Mouse (Mus musculus) lung, embryonic 15.5 days (tissue): Measurements from ENCODE around the gene Pacsin2. TPM values are rescaled to one million over a fixed set of nuclear protein-coding genes. Genes with fewer than 3 reads are reported as not detected.

Experiments used
- ATAC-seq: fragments of 200-750 bp; cut with Nextera tagmentation; 2 replicates; pipeline ENCODE4 v1.8.0; 2017; ENCODE audit warnings: moderate number of reproducible peaks, borderline replicate concordance; ENCODE audit not compliant: low FRiP score, low TSS enrichment; ENCODE audit errors: extremely low read depth
- H3K27ac ChIP-seq: fragments of 300-500 bp; sonication (generic); 2 replicates; pipeline ENCODE4 v1.5.1; 2015; ENCODE audit warnings: moderate library complexity, mild to moderate bottlenecking, inconsistent platforms
- H3K27me3 ChIP-seq: fragments of 300-500 bp; sonication (generic); 2 replicates; pipeline ENCODE4 v1.6.1; 2015; ENCODE audit warnings: inconsistent platforms
- H3K36me3 ChIP-seq: fragments of 300-500 bp; sonication (generic); 2 replicates; pipeline ENCODE4 v1.6.1; 2015; ENCODE audit warnings: inconsistent platforms
- H3K4me1 ChIP-seq: fragments of 300-500 bp; sonication (generic); 2 replicates; pipeline ENCODE4 v1.6.1; 2015; ENCODE audit warnings: inconsistent platforms
- H3K4me2 ChIP-seq: fragments of 300-500 bp; sonication (generic); 2 replicates; pipeline ENCODE4 v1.6.1; 2015; ENCODE audit warnings: inconsistent platforms, mild to moderate bottlenecking, moderate library complexity
- H3K4me3 ChIP-seq: fragments of 300-500 bp; sonication (generic); 2 replicates; pipeline ENCODE4 v1.5.1; 2015; ENCODE audit warnings: mild to moderate bottlenecking, inconsistent platforms
- H3K9ac ChIP-seq: fragments of 300-500 bp; sonication (generic); 2 replicates; pipeline ENCODE4 v1.6.1; 2015; ENCODE audit warnings: inconsistent platforms
- H3K9me3 ChIP-seq: fragments of 300-500 bp; sonication (generic); 2 replicates; pipeline ENCODE4 v1.6.1; 2016; ENCODE audit warnings: inconsistent platforms
- WGBS: fragments of 180-500 bp; shearing (Covaris S2); methylation state at CpG from one replicate; pipeline ENCODE4 v1.1.7; 2015; 5-methylcytosine and 5-hydroxymethylcytosine counted together
- polyA plus RNA-seq: library from polyadenylated mRNA; unstranded; fragments of >200 nt; fragmentation: Nextera tagmentation; extraction: Ambion mirVana; gene quantifications from 2 replicates; pipeline ENCODE4 v1.2.1, GENCODE M21; 2015

Pacsin2 gene
- polyA plus RNA-seq, 1 experiment from 2014 or later: 70.9 TPM

DNA sequence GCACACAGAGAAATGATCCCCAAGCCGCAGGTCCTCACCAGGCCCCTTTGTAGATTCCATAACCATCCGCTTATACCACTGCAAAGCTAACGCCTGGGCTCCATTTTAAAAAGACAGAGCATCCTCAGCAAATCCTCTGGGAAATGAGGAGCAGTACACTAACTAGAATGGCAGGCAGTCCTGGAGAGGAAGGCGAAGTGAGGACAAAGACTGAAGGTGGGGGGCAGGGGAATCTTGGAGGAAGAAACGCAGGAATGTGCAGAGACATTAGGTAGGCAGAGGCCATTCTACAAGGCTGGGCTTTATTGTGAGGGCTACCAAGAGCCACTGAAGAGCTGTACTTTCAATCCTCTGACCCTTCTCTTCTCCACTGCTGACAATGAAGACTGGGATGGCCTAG lies 19.0 kb downstream of the Pacsin2 start:
- Histone ChIP-seq H3K36me3 (no peaks in the 10 kb centered on the region), H3K9me3 (no peaks in the 10 kb centered on the region), H3K9ac (no peak overlapping the region), H3K27me3 (no peaks in the 10 kb centered on the region), H3K27ac (peak overlapping the region; percentile 72), H3K4me1 (peaks cover 63% of the 10 kb centered on the region), H3K4me2 (no peak overlapping the region), H3K4me3 (no peak overlapping the region)
- 71% methylated on average over 5 of the region's 5 CpGs for WGBS
- no peak for ATAC-seq

DNA sequence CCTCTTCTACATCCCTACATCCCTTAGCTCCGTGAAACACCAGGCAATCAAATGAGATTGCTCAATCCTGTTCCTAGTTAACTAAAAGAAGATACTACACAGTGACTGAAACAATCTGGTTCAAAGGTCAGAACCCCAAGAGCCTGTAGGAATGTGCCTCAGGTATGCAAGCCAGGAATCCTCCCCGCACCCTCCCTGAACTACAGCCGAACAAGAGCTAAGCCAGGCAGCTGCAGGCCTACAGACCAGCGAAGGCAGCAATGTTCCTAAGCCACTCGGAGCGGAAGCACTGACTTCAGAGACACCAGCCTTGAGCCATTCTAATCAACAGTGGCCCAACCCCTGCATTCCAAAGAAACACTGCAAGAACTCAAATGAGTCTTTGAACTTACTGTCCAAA lies 20.0 kb downstream of the Pacsin2 start:
- Histone ChIP-seq H3K36me3 (no peaks in the 10 kb centered on the region), H3K9ac (no peak overlapping the region), H3K4me1 (peaks cover 63% of the 10 kb centered on the region), H3K27ac (peak overlapping the region; percentile 16; the same call in 1 of the 2 replicates), H3K4me2 (no peak overlapping the region), H3K27me3 (no peaks in the 10 kb centered on the region), H3K4me3 (no peak overlapping the region), H3K9me3 (no peaks in the 10 kb centered on the region)
- 49% methylated on average over 6 of the region's 6 CpGs for WGBS
- peak; percentile 24; the same call in 1 of the 2 replicates for ATAC-seq

GRCm38 (mm10) chr15:83442495-83443037 lies 21.8 kb downstream of the Pacsin2 start:
- H3K4me1 ChIP-seq: peaks cover 50% of the 10 kb centered on the region
- H3K4me3 ChIP-seq: no peak overlapping the region
- no peaks in the 10 kb centered on the region for H3K9me3 ChIP-seq
- 85% methylated on average over 4 of the region's 4 CpGs for WGBS
- H3K4me2 ChIP-seq: no peak overlapping the region
- no peak for ATAC-seq
- no peak overlapping the region for H3K27ac ChIP-seq
- H3K9ac ChIP-seq: no peak overlapping the region
- H3K36me3 ChIP-seq: no peaks in the 10 kb centered on the region
- H3K27me3 ChIP-seq: no peaks in the 10 kb centered on the region

- H3K27me3 ChIP-seq: no peaks in the 10 kb centered on the region
- no peak for ATAC-seq
- H3K4me3 ChIP-seq: no peak overlapping the region
- 37% methylated on average over 5 of the region's 5 CpGs for WGBS
- no peak overlapping the region for H3K4me2 ChIP-seq
- H3K4me1 ChIP-seq: peaks cover 33% of the 10 kb centered on the region
- H3K27ac ChIP-seq: no peak overlapping the region
- H3K9ac ChIP-seq: no peak overlapping the region
- no peaks in the 10 kb centered on the region for H3K36me3 ChIP-seq
- H3K9me3 ChIP-seq: no peaks in the 10 kb centered on the region
Measured at GRCm38 (mm10) chr15:83440726-83441125, 23.7 kb downstream of the Pacsin2 start.

- Histone ChIP-seq H3K27me3 (no peaks in the 10 kb centered on the region), H3K27ac (no peak overlapping the region), H3K4me2 (no peak overlapping the region), H3K36me3 (no peaks in the 10 kb centered on the region), H3K4me1 (peaks cover 44% of the 10 kb centered on the region), H3K4me3 (no peak overlapping the region), H3K9ac (no peak overlapping the region), H3K9me3 (no peaks in the 10 kb centered on the region)
- 81% methylated on average over 9 of the region's 9 CpGs for WGBS
- no peak for ATAC-seq
Measured at GRCm38 (mm10) chr15:83436541-83436940, 27.9 kb downstream of the Pacsin2 start.

DNA sequence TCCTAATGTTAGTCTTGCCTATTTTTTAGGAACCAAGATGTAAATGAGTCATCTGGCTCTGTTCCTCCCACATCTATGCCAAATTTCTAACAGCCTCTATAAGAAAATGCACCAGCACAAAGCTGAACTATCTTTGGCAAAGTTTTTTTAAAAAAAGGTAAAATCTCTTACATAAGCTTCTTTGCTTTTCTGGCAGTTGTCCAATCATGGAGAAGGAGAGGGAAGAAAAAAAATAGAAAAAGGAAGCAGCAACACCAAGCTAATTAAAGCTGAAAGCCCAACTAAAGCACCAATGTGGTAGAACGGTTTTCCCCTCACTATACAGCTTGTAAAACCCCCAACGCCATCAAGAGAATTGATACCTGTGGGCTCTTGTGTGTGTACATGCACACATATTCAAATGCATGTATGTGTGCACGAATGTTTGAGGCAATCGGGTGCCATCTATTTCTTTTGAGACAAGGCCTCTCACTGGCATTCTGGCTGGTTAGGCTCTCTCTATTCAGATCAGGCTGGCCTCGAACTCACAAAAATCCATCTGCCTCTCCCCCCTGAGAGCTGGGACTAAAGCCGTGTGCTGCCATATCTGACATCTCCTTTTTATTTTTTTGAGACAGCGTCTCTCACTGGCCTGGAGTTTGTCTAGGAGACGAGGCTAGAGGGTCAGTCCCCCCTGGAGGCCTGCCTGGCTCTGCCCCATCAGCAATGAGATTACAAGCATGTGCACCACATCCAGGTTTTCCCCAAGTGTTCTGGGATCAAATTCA lies 28.9 kb downstream of the Pacsin2 start:
- H3K27me3 ChIP-seq: no peaks in the 10 kb centered on the region
- WGBS: 75% methylated on average over 8 of the region's 8 CpGs
- no peak overlapping the region for H3K9ac ChIP-seq
- H3K4me1 ChIP-seq: peaks cover 35% of the 10 kb centered on the region
- H3K9me3 ChIP-seq: no peaks in the 10 kb centered on the region
- no peak for ATAC-seq
- H3K4me2 ChIP-seq: no peak overlapping the region
- no peaks in the 10 kb centered on the region for H3K36me3 ChIP-seq
- no peak overlapping the region for H3K27ac ChIP-seq
- H3K4me3 ChIP-seq: no peak overlapping the region

DNA sequence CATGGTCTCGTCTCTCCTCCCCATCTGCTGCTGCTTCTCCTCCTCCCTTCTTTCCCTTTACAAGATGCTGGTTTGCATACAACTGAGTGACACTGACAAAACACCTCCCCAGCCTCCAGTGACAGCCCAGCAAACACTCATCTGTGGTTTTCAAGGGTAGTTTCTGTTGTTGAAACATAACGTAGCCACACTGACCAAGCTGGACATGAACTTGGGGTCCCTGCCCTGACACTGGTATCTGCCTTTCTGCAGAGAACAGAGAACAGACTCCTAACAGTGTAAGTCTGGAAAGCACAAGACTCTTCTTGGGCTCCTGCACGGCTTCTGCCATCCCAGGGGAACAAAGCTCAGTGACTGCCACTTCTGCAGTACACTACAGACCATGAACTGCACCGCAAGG lies 29.7 kb downstream of the Pacsin2 start:
- ATAC-seq: no peak
- Histone ChIP-seq H3K27ac (no peak overlapping the region), H3K4me1 (peaks cover 37% of the 10 kb centered on the region), H3K9ac (no peak overlapping the region), H3K36me3 (no peaks in the 10 kb centered on the region), H3K4me2 (no peak overlapping the region), H3K9me3 (no peaks in the 10 kb centered on the region), H3K4me3 (no peak overlapping the region), H3K27me3 (no peaks in the 10 kb centered on the region)
- WGBS: 68% methylated on average over 4 of the region's 4 CpGs

DNA sequence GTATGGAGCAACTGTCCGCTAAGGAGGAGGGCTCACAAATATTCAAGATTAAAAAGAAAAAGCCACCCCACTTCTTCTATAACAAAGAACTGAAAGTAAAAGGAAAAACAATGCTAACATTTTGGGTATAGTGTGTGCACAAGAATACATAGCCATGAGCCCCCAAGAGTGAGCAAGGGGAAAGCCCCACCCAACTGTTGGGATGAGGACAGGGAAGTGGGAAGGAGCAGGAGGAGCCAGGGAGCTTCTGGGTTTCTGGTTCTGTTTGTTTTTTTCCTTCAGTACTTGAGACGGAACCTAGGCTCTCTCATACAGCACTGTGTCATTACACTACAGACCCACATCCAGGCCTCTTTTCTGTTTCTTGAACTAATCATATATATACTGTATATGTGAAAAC lies 31.1 kb downstream of the Pacsin2 start:
- Histone ChIP-seq H3K27me3 (no peaks in the 10 kb centered on the region), H3K4me3 (no peak overlapping the region), H3K9me3 (no peaks in the 10 kb centered on the region), H3K36me3 (no peaks in the 10 kb centered on the region), H3K4me2 (peak overlapping the region; percentile 28), H3K9ac (no peak overlapping the region), H3K4me1 (peaks cover 38% of the 10 kb centered on the region), H3K27ac (peak overlapping the region; percentile 86)
- ATAC-seq: no peak
- 72% methylated on average over 2 of the region's 2 CpGs for WGBS

DNA sequence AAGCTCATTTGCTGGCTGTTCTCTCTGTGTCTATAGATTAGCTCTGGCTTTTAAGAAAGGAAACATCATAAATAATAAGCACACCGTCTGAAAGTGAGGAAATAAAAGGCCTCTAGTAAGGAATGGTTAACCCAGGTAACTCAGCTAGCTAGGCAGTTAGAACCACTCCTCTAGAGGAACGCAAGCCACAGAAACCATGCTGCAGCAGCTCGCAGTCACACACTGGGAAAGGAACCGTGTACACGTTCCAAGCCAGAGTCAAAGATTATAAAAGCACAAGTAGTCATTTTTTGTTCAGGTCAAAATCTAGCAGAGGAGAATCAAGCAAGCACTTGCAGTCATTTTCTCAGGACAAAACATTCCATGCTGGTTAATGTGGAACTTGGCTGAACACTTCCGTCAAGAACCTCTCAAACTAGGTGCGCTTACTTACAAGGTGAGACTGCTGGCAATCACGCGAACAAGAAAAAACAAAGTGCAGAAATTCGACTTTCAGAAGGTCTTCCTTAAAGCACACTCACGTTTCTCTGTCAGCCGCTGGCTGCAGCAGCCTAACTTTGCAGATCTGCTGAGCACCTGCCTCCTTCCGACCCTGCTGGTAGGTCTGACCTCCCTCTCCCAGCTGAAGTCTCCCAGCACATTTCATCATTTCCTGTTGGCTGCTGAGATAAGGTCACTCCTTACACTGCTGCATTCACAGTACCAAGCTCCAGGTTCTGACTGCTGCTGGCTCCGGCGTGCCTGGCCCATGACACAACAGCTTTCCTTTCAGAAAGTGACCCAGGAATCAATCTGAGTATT lies 32.0 kb downstream of the Pacsin2 start:
- H3K36me3 ChIP-seq: no peaks in the 10 kb centered on the region
- no peaks in the 10 kb centered on the region for H3K9me3 ChIP-seq
- peak overlapping the region; percentile 15; the same call in 1 of the 2 replicates for H3K4me3 ChIP-seq
- H3K4me1 ChIP-seq: peaks cover 45% of the 10 kb centered on the region
- 0 out of 2 replicates have a peak overlapping the region, but pooled peaks have one; percentile 8 for H3K9ac ChIP-seq
- peak; percentile 77; the same call in 1 of the 2 replicates for ATAC-seq
- H3K27me3 ChIP-seq: no peaks in the 10 kb centered on the region
- H3K4me2 ChIP-seq: peak overlapping the region; percentile 28
- 37% methylated on average over 15 of the region's 15 CpGs for WGBS
- H3K27ac ChIP-seq: peak overlapping the region; percentile 86

GRCm38 (mm10) chr15:83430986-83431763 lies 33.2 kb downstream of the Pacsin2 start:
- H3K9me3 ChIP-seq: no peaks in the 10 kb centered on the region
- peaks cover 57% of the 10 kb centered on the region for H3K4me1 ChIP-seq
- no peak for ATAC-seq
- H3K27me3 ChIP-seq: no peaks in the 10 kb centered on the region
- 0 out of 2 replicates have a peak overlapping the region, but pooled peaks have one; percentile 28 for H3K4me2 ChIP-seq
- no peak overlapping the region for H3K4me3 ChIP-seq
- H3K9ac ChIP-seq: no peak overlapping the region
- H3K36me3 ChIP-seq: no peaks in the 10 kb centered on the region
- peak overlapping the region; percentile 86 for H3K27ac ChIP-seq
- WGBS: 79% methylated on average over 14 of the region's 14 CpGs

DNA sequence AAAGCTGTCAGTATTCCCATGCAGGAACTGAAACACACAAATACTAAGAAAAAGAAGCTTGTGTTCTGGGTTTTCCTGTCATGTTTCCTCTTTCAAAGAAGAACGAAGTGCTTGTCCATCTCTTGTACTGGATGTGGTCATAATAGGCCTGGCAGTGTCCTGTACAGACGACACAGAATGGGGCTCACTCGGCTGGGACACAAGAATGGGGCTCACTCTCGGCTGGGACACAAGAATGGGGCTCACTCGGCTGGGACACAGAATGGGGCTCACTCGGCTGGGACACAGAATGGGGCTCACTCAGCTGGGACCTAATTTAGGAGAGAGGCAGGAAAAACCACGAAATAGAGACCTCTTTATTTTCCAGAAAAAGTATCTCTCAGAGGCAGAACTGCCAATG lies 34.0 kb downstream of the Pacsin2 start:
- Histone ChIP-seq H3K27me3 (no peaks in the 10 kb centered on the region), H3K27ac (no peak overlapping the region), H3K4me1 (peaks cover 59% of the 10 kb centered on the region), H3K4me2 (no peak overlapping the region), H3K36me3 (no peaks in the 10 kb centered on the region), H3K9me3 (no peaks in the 10 kb centered on the region), H3K4me3 (no peak overlapping the region), H3K9ac (no peak overlapping the region)
- 72% methylated on average over 7 of the region's 7 CpGs for WGBS
- ATAC-seq: no peak
